Mouse (Mus musculus) midbrain, embryonic 12.5 days (tissue): ENCODE results near the gene Rp9. TPM values are rescaled to one million over a fixed set of nuclear protein-coding genes. Genes with fewer than 3 reads are reported as not detected.

ENCODE experiments used
- ATAC-seq: fragments of 200-750 bp; cut with Nextera tagmentation; 2 replicates; pipeline ENCODE4 v1.8.0; 2017; ENCODE audit warnings: low read depth, moderate TSS enrichment, moderate library complexity; ENCODE audit not compliant: low FRiP score
- H3K27ac ChIP-seq: fragments of 300-500 bp; sonication (generic); replicated peaks from 2 replicates; pipeline ENCODE4 v1.5.1; 2016; ENCODE audit warnings: mild to moderate bottlenecking
- H3K27me3 ChIP-seq: fragments of 300-500 bp; sonication (generic); 2 replicates; pipeline ENCODE4 v1.6.1; 2016; ENCODE audit warnings: mild to moderate bottlenecking
- H3K36me3 ChIP-seq: fragments of 300-500 bp; sonication (generic); 2 replicates; pipeline ENCODE4 v1.6.1; 2016
- H3K4me1 ChIP-seq: fragments of 300-500 bp; sonication (generic); 2 replicates; pipeline ENCODE4 v1.6.1; 2016
- H3K4me2 ChIP-seq: fragments of 300-500 bp; sonication (generic); replicated peaks from 2 replicates; pipeline ENCODE4 v1.6.1; 2016; ENCODE audit warnings: mild to moderate bottlenecking, moderate library complexity
- H3K4me3 ChIP-seq: fragments of 300-500 bp; sonication (generic); 2 replicates; pipeline ENCODE4 v1.5.1; 2016; ENCODE audit warnings: mild to moderate bottlenecking
- H3K9ac ChIP-seq: fragments of 300-500 bp; sonication (generic); replicated peaks from 2 replicates; pipeline ENCODE4 v1.6.1; 2016; ENCODE audit warnings: mild to moderate bottlenecking, moderate library complexity
- H3K9me3 ChIP-seq: fragments of 300-500 bp; sonication (generic); 2 replicates; pipeline ENCODE4 v1.6.1; 2016; ENCODE audit warnings: mild to moderate bottlenecking
- WGBS: fragments of 180-500 bp; shearing (Covaris S2); methylation state at CpG from one replicate; pipeline ENCODE4 v1.1.7; 2016; 5-methylcytosine and 5-hydroxymethylcytosine counted together
- polyA plus RNA-seq: library from polyadenylated mRNA; unstranded; fragments of >200 nt; fragmentation: Nextera tagmentation; extraction: Ambion mirVana; gene quantifications from 2 replicates; pipeline ENCODE4 v1.2.1, GENCODE M21; 2016

The Rp9 gene
- polyA plus RNA-seq, 1 experiment from 2014 or later = 53.3 TPM

GRCm38 (mm10) chr9:22484562-22485308, 15.2 kb upstream of the Rp9 start:
- 91% methylated on average over 12 of the region's 12 CpGs for WGBS
- Histone ChIP-seq H3K27ac (no peak overlapping the region), H3K9me3 (no peaks in the 10 kb centered on the region), H3K4me2 (no peak overlapping the region), H3K4me1 (no peaks in the 10 kb centered on the region), H3K36me3 (no peaks in the 10 kb centered on the region), H3K4me3 (no peak overlapping the region), H3K9ac (no peak overlapping the region), H3K27me3 (no peaks in the 10 kb centered on the region)
- ATAC-seq = no peak

GRCm38 (mm10) chr9:22483866-22484561, 14.5 kb upstream of the Rp9 start:
- no peak overlapping the region for H3K9ac ChIP-seq
- H3K4me3 ChIP-seq = no peak overlapping the region
- 93% methylated on average over 8 of the region's 8 CpGs for WGBS
- no peak overlapping the region for H3K27ac ChIP-seq
- no peak overlapping the region for H3K4me2 ChIP-seq
- no peaks in the 10 kb centered on the region for H3K4me1 ChIP-seq
- H3K36me3 ChIP-seq = no peaks in the 10 kb centered on the region
- H3K27me3 ChIP-seq = no peaks in the 10 kb centered on the region
- no peaks in the 10 kb centered on the region for H3K9me3 ChIP-seq
- no peak for ATAC-seq

- peaks cover 5% of the 10 kb centered on the region for H3K4me1 ChIP-seq
- no peaks in the 10 kb centered on the region for H3K27me3 ChIP-seq
- H3K4me3 ChIP-seq = no peak overlapping the region
- H3K27ac ChIP-seq = no peak overlapping the region
- H3K9ac ChIP-seq = no peak overlapping the region
- H3K9me3 ChIP-seq = no peaks in the 10 kb centered on the region
- H3K4me2 ChIP-seq = no peak overlapping the region
- 93% methylated on average over 8 of the region's 8 CpGs for WGBS
- no peak for ATAC-seq
- no peaks in the 10 kb centered on the region for H3K36me3 ChIP-seq
These were observed 9.4 kb upstream of the Rp9 start for GRCm38 (mm10) chr9:22478946-22479345.

- Histone ChIP-seq H3K4me3 (peak overlapping the region; percentile 67), H3K4me2 (peak overlapping the region; percentile 88), H3K27me3 (no peaks in the 10 kb centered on the region), H3K4me1 (peaks cover 5% of the 10 kb centered on the region), H3K9me3 (no peaks in the 10 kb centered on the region), H3K36me3 (no peaks in the 10 kb centered on the region), H3K9ac (peak overlapping the region; percentile 65), H3K27ac (no peak overlapping the region)
- no peak for ATAC-seq
- 5% methylated on average over 10 of the region's 10 CpGs for WGBS
These were observed 6.7 kb upstream of the Rp9 start for GRCm38 (mm10) chr9:22476265-22476664.

- no peaks in the 10 kb centered on the region for H3K27me3 ChIP-seq
- H3K27ac ChIP-seq = 0 out of 2 replicates have a peak within 1 kb of the TSS, but pooled peaks have one; percentile 40
- WGBS = under 1% methylated on average over 25 of the region's 25 CpGs
- no peaks in the 10 kb centered on the region for H3K9me3 ChIP-seq
- peak within 1 kb of the TSS; percentile 65 for H3K9ac ChIP-seq
- peak within 1 kb of the TSS; percentile 88 for H3K4me2 ChIP-seq
- ATAC-seq = peak; percentile 99
- H3K4me1 ChIP-seq = peaks cover 5% of the 10 kb centered on the region
- no peaks in the 10 kb centered on the region for H3K36me3 ChIP-seq
- H3K4me3 ChIP-seq = peak within 1 kb of the TSS; percentile 67
These were observed 5.9 kb upstream of the Rp9 start, which contains the start of gene Bbs9 for GRCm38 (mm10) chr9:22475424-22475868. Gene Bbs9, plus strand, starts transcription at chr9:22475715.

GRCm38 (mm10) chr9:22468899-22469259, 664 bp downstream of the Rp9 start:
- Histone ChIP-seq H3K4me2 (peak overlapping the region; percentile 74), H3K4me3 (no peak overlapping the region), H3K9ac (no peak overlapping the region), H3K9me3 (no peaks in the 10 kb centered on the region), H3K27me3 (no peaks in the 10 kb centered on the region), H3K36me3 (0 out of 2 replicates have a peak, but pooled peaks cover 4% of the 10 kb centered on the region), H3K4me1 (peaks cover 7% of the 10 kb centered on the region), H3K27ac (no peak overlapping the region)
- 72% methylated on average over 8 of the region's 8 CpGs for WGBS
- ATAC-seq = no peak

- Histone ChIP-seq H3K27me3 (no peaks in the 10 kb centered on the region), H3K9ac (peak overlapping the region; percentile 88), H3K4me2 (peak overlapping the region; percentile 74), H3K27ac (peak overlapping the region; percentile 89), H3K4me3 (peak overlapping the region; percentile 85), H3K4me1 (peaks cover 7% of the 10 kb centered on the region), H3K9me3 (no peaks in the 10 kb centered on the region), H3K36me3 (0 out of 2 replicates have a peak, but pooled peaks cover 4% of the 10 kb centered on the region)
- peak; percentile 92 for ATAC-seq
- 5% methylated on average over 43 of the region's 43 CpGs for WGBS
These were observed 1.2 kb downstream of the Rp9 start for GRCm38 (mm10) chr9:22468170-22468898.

- WGBS = 2% methylated on average over 72 of the region's 73 CpGs
- peak overlapping the region; percentile 85 for H3K4me3 ChIP-seq
- H3K9me3 ChIP-seq = no peaks in the 10 kb centered on the region
- peak overlapping the region; percentile 89 for H3K27ac ChIP-seq
- peak overlapping the region; percentile 88 for H3K9ac ChIP-seq
- peaks cover 7% of the 10 kb centered on the region for H3K4me1 ChIP-seq
- H3K36me3 ChIP-seq = 0 out of 2 replicates have a peak, but pooled peaks cover 4% of the 10 kb centered on the region
- no peaks in the 10 kb centered on the region for H3K27me3 ChIP-seq
- ATAC-seq = peak; percentile 85
- H3K4me2 ChIP-seq = peak overlapping the region; percentile 74
These were observed 2.0 kb downstream of the Rp9 start for GRCm38 (mm10) chr9:22467371-22468169.

- Histone ChIP-seq H3K4me1 (peaks cover 7% of the 10 kb centered on the region), H3K27me3 (no peaks in the 10 kb centered on the region)
- 96% methylated on average over 5 of the region's 5 CpGs for WGBS
These were observed 3.3 kb downstream of the Rp9 start for GRCm38 (mm10) chr9:22466212-22466611.

GRCm38 (mm10) chr9:22461946-22462345, 7.6 kb downstream of the Rp9 start:
- no peak overlapping the region for H3K4me2 ChIP-seq
- H3K4me1 ChIP-seq = peaks cover 3% of the 10 kb centered on the region; the same call in 1 of the 2 replicates
- ATAC-seq = no peak
- no peaks in the 10 kb centered on the region for H3K9me3 ChIP-seq
- H3K27ac ChIP-seq = no peak overlapping the region
- peaks cover 29% of the 10 kb centered on the region for H3K36me3 ChIP-seq
- no peak overlapping the region for H3K4me3 ChIP-seq
- H3K27me3 ChIP-seq = no peaks in the 10 kb centered on the region
- WGBS = 93% methylated on average over 3 of the region's 3 CpGs
- no peak overlapping the region for H3K9ac ChIP-seq

More at GRCm38 (mm10) chr9:22466212-22466611, 3.3 kb downstream of the Rp9 start:
- H3K36me3 ChIP-seq = peaks cover 14% of the 10 kb centered on the region; the same call in 1 of the 2 replicates
- no peak overlapping the region for H3K27ac ChIP-seq
- H3K9ac ChIP-seq = no peak overlapping the region
- no peak overlapping the region for H3K4me2 ChIP-seq
- no peak overlapping the region for H3K4me3 ChIP-seq
- no peaks in the 10 kb centered on the region for H3K9me3 ChIP-seq
- ATAC-seq = no peak

DNA sequence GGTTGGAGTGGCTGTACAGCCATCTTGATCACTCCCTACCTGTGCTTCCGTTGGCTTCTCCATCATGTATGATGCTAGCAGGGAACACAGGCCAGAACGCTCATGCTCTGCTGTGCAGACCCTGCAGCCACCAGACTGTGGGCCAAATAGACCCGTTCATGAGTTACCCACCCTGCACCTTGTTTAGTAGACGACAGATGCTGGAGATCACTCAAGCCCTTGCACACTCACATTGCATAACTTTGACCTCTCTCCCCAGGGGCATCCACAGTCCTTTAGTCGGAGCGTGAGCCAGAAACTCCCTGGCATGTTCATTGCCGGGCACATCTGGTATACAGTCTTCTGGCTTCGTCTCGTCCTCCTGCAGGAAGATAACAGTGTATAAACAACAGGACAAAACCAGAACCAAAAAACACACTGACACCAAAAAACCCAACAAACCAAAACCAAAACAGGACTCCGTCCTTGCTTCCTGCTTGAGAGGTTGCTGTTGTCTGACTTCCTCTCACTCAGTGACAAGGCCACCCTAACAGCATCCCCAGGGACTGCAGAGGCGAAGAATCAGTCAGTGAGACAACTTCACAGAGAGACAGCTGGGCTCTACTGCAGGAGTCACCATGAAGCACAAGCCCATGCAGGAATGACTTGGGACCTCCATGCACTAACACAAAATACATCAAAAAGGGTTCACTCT, 12.3 kb downstream of the Rp9 start:
- H3K27me3 ChIP-seq = no peaks in the 10 kb centered on the region
- no peak overlapping the region for H3K9ac ChIP-seq
- peaks cover 69% of the 10 kb centered on the region for H3K36me3 ChIP-seq
- no peak overlapping the region for H3K4me2 ChIP-seq
- H3K4me3 ChIP-seq = no peak overlapping the region
- 89% methylated on average over 11 of the region's 11 CpGs for WGBS
- no peak overlapping the region for H3K27ac ChIP-seq
- H3K4me1 ChIP-seq = no peaks in the 10 kb centered on the region
- H3K9me3 ChIP-seq = no peaks in the 10 kb centered on the region
- ATAC-seq = no peak
